Mouse (Mus musculus): ENCODE results near the gene Necab2. TPM values are rescaled to one million over a fixed set of nuclear protein-coding genes. Genes with fewer than 3 reads are reported as not detected.

Necab2 gene
- polyA plus RNA-seq, 1 experiment: 14.8 TPM

GRCm38 (mm10) chr8:119423631-119424141 lies 22.8 kb upstream of the Necab2 start:
- TF ChIP-seq CTCF (IDR thresholded peaks at IDR 0.05; ENCODE audit: control insufficient read depth, insufficient read depth, insufficient replicate concordance, low read depth, low read length) (no peak), POLR2A (IDR thresholded peaks at IDR 0.05; ENCODE audit: control insufficient read depth, low read depth, low read length) (no peak)
- Histone ChIP-seq H3K27ac (ENCODE audit: control insufficient read depth, insufficient read depth, low read depth, low read length) (no peak overlapping the region), H3K27me3 (ENCODE audit: control insufficient read depth, insufficient read depth, low read length) (no peaks in the 10 kb centered on the region), H3K4me1 (ENCODE audit: control insufficient read depth, insufficient read depth, low read length) (peaks cover 12% of the 10 kb centered on the region), H3K4me3 (ENCODE audit: control insufficient read depth, low read depth, low read length) (no peak overlapping the region), H3K36me3 (ENCODE audit: control insufficient read depth, insufficient read depth, low read length) (no peaks in the 10 kb centered on the region)

GRCm38 (mm10) chr8:119424199-119424733 lies 22.3 kb upstream of the Necab2 start:
- Histone ChIP-seq H3K27ac (ENCODE audit: control insufficient read depth, insufficient read depth, low read depth, low read length) (no peak overlapping the region), H3K36me3 (ENCODE audit: control insufficient read depth, insufficient read depth, low read length) (no peaks in the 10 kb centered on the region), H3K4me3 (ENCODE audit: control insufficient read depth, low read depth, low read length) (no peak overlapping the region), H3K4me1 (ENCODE audit: control insufficient read depth, insufficient read depth, low read length) (peaks cover 12% of the 10 kb centered on the region), H3K27me3 (ENCODE audit: control insufficient read depth, insufficient read depth, low read length) (no peaks in the 10 kb centered on the region)
- TF ChIP-seq POLR2A (IDR thresholded peaks at IDR 0.05; ENCODE audit: control insufficient read depth, low read depth, low read length) (no peak), CTCF (IDR thresholded peaks at IDR 0.05; ENCODE audit: control insufficient read depth, insufficient read depth, insufficient replicate concordance, low read depth, low read length) (no peak)

- no peak for TF ChIP-seq POLR2A (IDR thresholded peaks at IDR 0.05; ENCODE audit: control insufficient read depth, low read depth, low read length)
- TF ChIP-seq CTCF (IDR thresholded peaks at IDR 0.05; ENCODE audit: control insufficient read depth, insufficient read depth, insufficient replicate concordance, low read depth, low read length): no peak
- no peaks in the 10 kb centered on the region for H3K27me3 ChIP-seq (ENCODE audit: control insufficient read depth, insufficient read depth, low read length)
- H3K36me3 ChIP-seq (ENCODE audit: control insufficient read depth, insufficient read depth, low read length): no peaks in the 10 kb centered on the region
- peak overlapping the region; percentile 44; the same call in 1 of the 2 replicates for H3K27ac ChIP-seq (ENCODE audit: control insufficient read depth, insufficient read depth, low read depth, low read length)
- no peak overlapping the region for H3K4me3 ChIP-seq (ENCODE audit: control insufficient read depth, low read depth, low read length)
- peaks cover 12% of the 10 kb centered on the region for H3K4me1 ChIP-seq (ENCODE audit: control insufficient read depth, insufficient read depth, low read length)
These were observed 21.8 kb upstream of the Necab2 start for GRCm38 (mm10) chr8:119424740-119425139.

GRCm38 (mm10) chr8:119425533-119425932 lies 21.0 kb upstream of the Necab2 start:
- Histone ChIP-seq H3K27me3 (ENCODE audit: control insufficient read depth, insufficient read depth, low read length) (no peaks in the 10 kb centered on the region), H3K4me1 (ENCODE audit: control insufficient read depth, insufficient read depth, low read length) (peaks cover 12% of the 10 kb centered on the region), H3K27ac (ENCODE audit: control insufficient read depth, insufficient read depth, low read depth, low read length) (peak overlapping the region; percentile 72), H3K36me3 (ENCODE audit: control insufficient read depth, insufficient read depth, low read length) (no peaks in the 10 kb centered on the region), H3K4me3 (ENCODE audit: control insufficient read depth, low read depth, low read length) (no peak overlapping the region)
- TF ChIP-seq POLR2A (IDR thresholded peaks at IDR 0.05; ENCODE audit: control insufficient read depth, low read depth, low read length) (no peak), CTCF (IDR thresholded peaks at IDR 0.05; ENCODE audit: control insufficient read depth, insufficient read depth, insufficient replicate concordance, low read depth, low read length) (peak; percentile 33; the same call in 1 of the 2 replicates)

GRCm38 (mm10) chr8:119426069-119426735 lies 20.3 kb upstream of the Necab2 start:
- TF ChIP-seq CTCF (IDR thresholded peaks at IDR 0.05; ENCODE audit: control insufficient read depth, insufficient read depth, insufficient replicate concordance, low read depth, low read length) (no peak), POLR2A (IDR thresholded peaks at IDR 0.05; ENCODE audit: control insufficient read depth, low read depth, low read length) (no peak; the same call in 1 of the 2 replicates)
- Histone ChIP-seq H3K27me3 (ENCODE audit: control insufficient read depth, insufficient read depth, low read length) (no peaks in the 10 kb centered on the region), H3K27ac (ENCODE audit: control insufficient read depth, insufficient read depth, low read depth, low read length) (peak overlapping the region; percentile 69), H3K4me3 (ENCODE audit: control insufficient read depth, low read depth, low read length) (no peak overlapping the region), H3K4me1 (ENCODE audit: control insufficient read depth, insufficient read depth, low read length) (peaks cover 12% of the 10 kb centered on the region), H3K36me3 (ENCODE audit: control insufficient read depth, insufficient read depth, low read length) (no peaks in the 10 kb centered on the region)

- Histone ChIP-seq H3K27me3 (ENCODE audit: control insufficient read depth, insufficient read depth, low read length) (no peaks in the 10 kb centered on the region), H3K27ac (ENCODE audit: control insufficient read depth, insufficient read depth, low read depth, low read length) (no peak overlapping the region), H3K4me1 (ENCODE audit: control insufficient read depth, insufficient read depth, low read length) (peaks cover 12% of the 10 kb centered on the region), H3K4me3 (ENCODE audit: control insufficient read depth, low read depth, low read length) (no peak overlapping the region), H3K36me3 (ENCODE audit: control insufficient read depth, insufficient read depth, low read length) (no peaks in the 10 kb centered on the region)
- TF ChIP-seq CTCF (IDR thresholded peaks at IDR 0.05; ENCODE audit: control insufficient read depth, insufficient read depth, insufficient replicate concordance, low read depth, low read length): no peak
- TF ChIP-seq POLR2A (IDR thresholded peaks at IDR 0.05; ENCODE audit: control insufficient read depth, low read depth, low read length): no peak
These were observed 18.7 kb upstream of the Necab2 start for GRCm38 (mm10) chr8:119427634-119428349.

GRCm38 (mm10) chr8:119428350-119428740 lies 18.2 kb upstream of the Necab2 start:
- TF ChIP-seq CTCF (IDR thresholded peaks at IDR 0.05; ENCODE audit: control insufficient read depth, insufficient read depth, insufficient replicate concordance, low read depth, low read length): no peak
- TF ChIP-seq POLR2A (IDR thresholded peaks at IDR 0.05; ENCODE audit: control insufficient read depth, low read depth, low read length): no peak
- no peaks in the 10 kb centered on the region for H3K36me3 ChIP-seq (ENCODE audit: control insufficient read depth, insufficient read depth, low read length)
- H3K4me1 ChIP-seq (ENCODE audit: control insufficient read depth, insufficient read depth, low read length): peaks cover 12% of the 10 kb centered on the region
- H3K4me3 ChIP-seq (ENCODE audit: control insufficient read depth, low read depth, low read length): no peak overlapping the region
- no peaks in the 10 kb centered on the region for H3K27me3 ChIP-seq (ENCODE audit: control insufficient read depth, insufficient read depth, low read length)
- no peak overlapping the region for H3K27ac ChIP-seq (ENCODE audit: control insufficient read depth, insufficient read depth, low read depth, low read length)
